Mouse (Mus musculus): ENCODE measurements around the gene Slc6a21.

DNA sequence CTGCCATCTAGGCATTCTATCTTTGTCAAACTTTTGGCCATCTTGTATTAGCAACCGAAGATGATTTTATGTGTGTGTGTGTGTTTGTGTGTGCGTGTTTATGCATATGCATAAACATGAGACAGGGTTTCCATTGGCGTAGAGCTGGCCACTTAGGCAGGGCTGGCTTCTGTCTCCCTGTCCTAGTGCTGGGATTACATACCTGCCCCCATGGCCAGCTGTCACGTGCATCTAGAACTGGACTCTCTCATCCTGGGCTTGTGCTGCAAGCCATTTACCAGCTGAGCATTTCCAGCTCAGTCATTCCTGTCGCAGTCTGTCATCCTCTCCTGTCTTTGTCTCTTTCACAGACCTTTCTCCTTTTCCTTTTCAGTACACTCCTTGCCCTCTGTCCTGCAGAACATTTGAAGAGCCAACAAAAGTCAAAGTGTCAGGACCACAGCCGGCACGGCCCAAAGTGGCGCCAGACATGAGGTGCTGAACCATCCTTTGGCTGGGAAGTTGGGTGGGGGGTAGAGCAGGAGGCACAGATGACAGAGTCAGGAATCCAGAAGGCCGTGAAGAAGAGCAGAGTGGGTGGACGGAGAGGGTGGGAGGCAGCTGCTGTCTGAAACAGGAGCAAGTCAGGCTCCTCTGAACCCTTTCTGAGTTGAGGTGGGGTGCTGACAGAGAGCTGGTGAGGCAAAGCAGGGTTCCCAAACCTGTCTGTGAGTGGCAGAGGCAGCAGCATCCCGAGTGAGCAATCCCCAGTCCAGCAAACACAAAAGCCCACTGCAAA lies 20.1 kb upstream of the Slc6a21 start:
- TF ChIP-seq GATA1 (IDR thresholded peaks at IDR 0.05; ENCODE audit: low read length) (no peak), TAL1 (IDR thresholded peaks at IDR 0.05; ENCODE audit: low read length) (no peak)
